In genomic region chr7:139402721-139403120, GRCm38 (mm10) we compare ENCODE assay signal across 16 mouse cellular contexts. TPM values are rescaled to one million over a fixed set of nuclear protein-coding genes. Genes with fewer than 3 reads are reported as not detected.
DNase-seq lines count a peak whose midpoint lies in the region; ATAC-seq and TF ChIP-seq lines count a peak whose summit lies in the region.
"Had no signal": no experiment of that assay in that cellular context is flagged by ENCODE, and none has a peak within 500 bp of the region (broad histone marks: within the 10 kb centered on the region; RNA-seq: fewer than 3 reads in every experiment).

No protein-coding gene starts in this region.

- WGBS in intestine, embryonic 16.5 days, result 68% methylated on average over 4 of the region's 4 CpGs
- 72% methylated on average over 4 of the region's 4 CpGs for WGBS in intestine, embryonic 15.5 days
- WGBS in stomach, embryonic 15.5 days, result 55% methylated on average over 4 of the region's 4 CpGs
- 46% methylated on average over 4 of the region's 4 CpGs for WGBS in stomach, postnatal 0 days
- 91% methylated on average over 4 of the region's 4 CpGs for WGBS in forebrain, embryonic 13.5 days

- H3K4me2 ChIP-seq in intestine, embryonic 16.5 days (ENCODE audit: low read depth, low read length), result no peak overlapping the region
- H3K4me2 ChIP-seq in intestine, embryonic 15.5 days (replicated peaks), result no peak overlapping the region
- H3K4me2 ChIP-seq in stomach, embryonic 15.5 days, result no peak overlapping the region
- no peak overlapping the region for H3K4me2 ChIP-seq in stomach, postnatal 0 days (replicated peaks; ENCODE audit: low read depth)
- no peak overlapping the region for H3K4me2 ChIP-seq in forebrain, embryonic 13.5 days
- H3K4me2 ChIP-seq: heart, embryonic 15.5 days; hindbrain, embryonic 14.5 days had no signal

- H3K4me1 ChIP-seq in intestine, embryonic 16.5 days (ENCODE audit: control insufficient read depth, insufficient read depth, low read length), result peaks cover 46% of the 10 kb centered on the region
- peaks cover 35% of the 10 kb centered on the region for H3K4me1 ChIP-seq in intestine, embryonic 15.5 days (replicated peaks)
- H3K4me1 ChIP-seq in stomach, embryonic 15.5 days, result peaks cover 25% of the 10 kb centered on the region
- peaks cover 16% of the 10 kb centered on the region for H3K4me1 ChIP-seq in stomach, postnatal 0 days (replicated peaks; ENCODE audit: control insufficient read depth, insufficient read depth)
- H3K4me1 ChIP-seq in forebrain, embryonic 13.5 days, result peaks cover 15% of the 10 kb centered on the region
- H3K4me1 ChIP-seq: forebrain, embryonic 10.5 days had no signal

- no peaks in the 10 kb centered on the region for H3K36me3 ChIP-seq in intestine, embryonic 16.5 days (ENCODE audit: control insufficient read depth, insufficient read depth, low read length)
- no peaks in the 10 kb centered on the region for H3K36me3 ChIP-seq in intestine, embryonic 15.5 days
- 0 out of 2 replicates have a peak, but pooled peaks cover 5% of the 10 kb centered on the region for H3K36me3 ChIP-seq in stomach, embryonic 15.5 days
- no peaks in the 10 kb centered on the region; the same call in 1 of the 2 replicates for H3K36me3 ChIP-seq in stomach, postnatal 0 days (ENCODE audit: control insufficient read depth, insufficient read depth, low read length)
- H3K36me3 ChIP-seq in forebrain, embryonic 13.5 days (ENCODE audit: poor library complexity, severe bottlenecking), result no peaks in the 10 kb centered on the region
- H3K36me3 ChIP-seq: heart, embryonic 15.5 days had no signal

- no peak for TF ChIP-seq EP300 in stomach, postnatal 0 days (optimal IDR thresholded peaks at IDR 0.05)

- ATAC-seq in intestine, embryonic 16.5 days, result no peak
- no peak for ATAC-seq in intestine, embryonic 15.5 days
- ATAC-seq in stomach, embryonic 15.5 days (ENCODE audit: insufficient read depth, low FRiP score, low read depth), result no peak
- ATAC-seq in stomach, postnatal 0 days (ENCODE audit: low FRiP score, low TSS enrichment), result no peak
- ATAC-seq in forebrain, embryonic 13.5 days, result no peak

- no peaks in the 10 kb centered on the region for H3K9me3 ChIP-seq in intestine, embryonic 16.5 days (ENCODE audit: control insufficient read depth, low read length)
- no peaks in the 10 kb centered on the region for H3K9me3 ChIP-seq in intestine, embryonic 15.5 days
- H3K9me3 ChIP-seq in stomach, embryonic 15.5 days, result no peaks in the 10 kb centered on the region
- no peaks in the 10 kb centered on the region for H3K9me3 ChIP-seq in stomach, postnatal 0 days (ENCODE audit: control insufficient read depth, low read length)
- H3K9me3 ChIP-seq in forebrain, embryonic 13.5 days (replicated peaks), result no peaks in the 10 kb centered on the region
- H3K9me3 ChIP-seq: forebrain, embryonic 10.5 days; heart, embryonic 15.5 days had no signal

- no peak for DNase-seq in stomach, postnatal 0 days (ENCODE audit: low spot score)
- peak; percentile 60 for DNase-seq in lung, postnatal 36 days
- no peak for DNase-seq in thymus, postnatal 10 days (ENCODE audit: low spot score in 2 of 2)
- DNase-seq in layer of hippocampus, postnatal 36 days, result no peak
- DNase-seq: cerebellum, adult 11-12 months; kidney, adult 11 months; kidney, postnatal 14 days; liver; thymus, adult 2 months had no signal

- H3K4me3 ChIP-seq in intestine, embryonic 16.5 days (ENCODE audit: low read length), result no peak overlapping the region
- H3K4me3 ChIP-seq in intestine, embryonic 15.5 days (replicated peaks), result no peak overlapping the region
- H3K4me3 ChIP-seq in stomach, embryonic 15.5 days (replicated peaks), result no peak overlapping the region
- no peak overlapping the region for H3K4me3 ChIP-seq in stomach, postnatal 0 days (ENCODE audit: low read depth, low read length)
- H3K4me3 ChIP-seq in forebrain, embryonic 13.5 days, result no peak overlapping the region
- H3K4me3 ChIP-seq: forebrain, embryonic 10.5 days; heart, embryonic 15.5 days had no signal

- no peaks in the 10 kb centered on the region for H3K27me3 ChIP-seq in intestine, embryonic 16.5 days (replicated peaks; ENCODE audit: control insufficient read depth, insufficient read depth, low read length)
- no peaks in the 10 kb centered on the region for H3K27me3 ChIP-seq in intestine, embryonic 15.5 days (replicated peaks)
- no peaks in the 10 kb centered on the region for H3K27me3 ChIP-seq in stomach, embryonic 15.5 days (replicated peaks)
- no peaks in the 10 kb centered on the region for H3K27me3 ChIP-seq in stomach, postnatal 0 days (ENCODE audit: control insufficient read depth, insufficient read depth, low read length)
- H3K27me3 ChIP-seq in forebrain, embryonic 13.5 days, result no peaks in the 10 kb centered on the region
- H3K27me3 ChIP-seq: heart, embryonic 15.5 days had no signal

- no peak for TF ChIP-seq CTCF in stomach, postnatal 0 days (IDR thresholded peaks at IDR 0.05; ENCODE audit: low read depth)

- peak overlapping the region; percentile 30; the same call in 1 of the 2 replicates for H3K27ac ChIP-seq in intestine, embryonic 16.5 days (ENCODE audit: low read length)
- no peak overlapping the region for H3K27ac ChIP-seq in intestine, embryonic 15.5 days
- H3K27ac ChIP-seq in stomach, embryonic 15.5 days, result 0 out of 2 replicates have a peak overlapping the region, but pooled peaks have one; percentile 6
- no peak overlapping the region for H3K27ac ChIP-seq in stomach, postnatal 0 days (replicated peaks)
- no peak overlapping the region for H3K27ac ChIP-seq in forebrain, embryonic 13.5 days
- H3K27ac ChIP-seq: forebrain, embryonic 10.5 days; heart, embryonic 15.5 days; hindbrain, embryonic 14.5 days had no signal

- H3K9ac ChIP-seq in intestine, embryonic 16.5 days (ENCODE audit: low read depth, low read length), result no peak overlapping the region
- H3K9ac ChIP-seq in intestine, embryonic 15.5 days, result no peak overlapping the region
- no peak overlapping the region for H3K9ac ChIP-seq in stomach, embryonic 15.5 days
- H3K9ac ChIP-seq in stomach, postnatal 0 days (ENCODE audit: low read length), result no peak overlapping the region
- no peak overlapping the region for H3K9ac ChIP-seq in forebrain, embryonic 13.5 days
- H3K9ac ChIP-seq: heart, embryonic 15.5 days; hindbrain, embryonic 14.5 days had no signal

RNA-seq across cellular contexts. Expression of gene Inpp5a, which starts 13.8 kb away (rescaled TPM):
- 8.9 and 27.7 TPM in 2 replicates for polyA plus RNA-seq in intestine, embryonic 16.5 days (2015; fragmentation: Nextera tagmentation; extraction: Ambion mirVana)
- polyA plus RNA-seq in intestine, embryonic 15.5 days (2015; fragmentation: Nextera tagmentation; extraction: Ambion mirVana), result 33.1 and 35.5 TPM in 2 replicates
- polyA plus RNA-seq in stomach, embryonic 15.5 days (2015; fragmentation: Nextera tagmentation; extraction: Ambion mirVana), result 35.0 and 35.7 TPM in 2 replicates
- polyA plus RNA-seq in stomach, postnatal 0 days (2015; fragmentation: Nextera tagmentation; extraction: Ambion mirVana), result 25.4 and 27.6 TPM in 2 replicates
- 9.7 and 11.1 TPM in 2 replicates for polyA plus RNA-seq in forebrain, embryonic 13.5 days (2015; fragmentation: Nextera tagmentation; extraction: Ambion mirVana)
- 10 to 100 TPM; 38.7 to 42.9 TPM for total RNA-seq in layer of hippocampus, postnatal 36 days (2021)

Comparison
In these comparisons a context has a peak if more than half of its experiments do, and no peak if none do; other contexts are left out.
1. H3K27ac ChIP-seq: peak in intestine, embryonic 16.5 days (single experiment) and stomach, embryonic 15.5 days (single experiment); none in intestine, embryonic 15.5 days (single experiment), stomach, postnatal 0 days (single experiment) and forebrain, embryonic 13.5 days (single experiment).